Mouse (Mus musculus) cerebellum, adult (tissue): ENCODE results near the gene Bcan.

Experiments
- ATAC-seq: cut with Nextera tagmentation; 2 replicates; pipeline ENCODE4 v1.9.2; 2017; ENCODE audit warnings: mild to moderate bottlenecking, moderate library complexity, mixed read lengths; ENCODE audit not compliant: insufficient number of reproducible peaks, low FRiP score, low TSS enrichment

The Bcan gene

GRCm38 (mm10) chr3:87947056-87947810 is 52.8 kb downstream of the Bcan start:
- no peak for ATAC-seq

- ATAC-seq = no peak
Observed at GRCm38 (mm10) chr3:87946541-87946860, 53.5 kb downstream of the Bcan start.

GRCm38 (mm10) chr3:87945781-87946540 is 54.1 kb downstream of the Bcan start:
- no peak for ATAC-seq

- ATAC-seq = no peak
Observed at GRCm38 (mm10) chr3:87944838-87945600, 55.0 kb downstream of the Bcan start.

- ATAC-seq = no peak
Observed at GRCm38 (mm10) chr3:87943586-87943985, 56.4 kb downstream of the Bcan start.

- ATAC-seq = no peak
Observed at GRCm38 (mm10) chr3:87942471-87942870, 57.6 kb downstream of the Bcan start.

- no peak for ATAC-seq
Observed at GRCm38 (mm10) chr3:87940611-87941010, 59.4 kb downstream of the Bcan start.
